Mouse (Mus musculus) hindbrain, embryonic 16.5 days (tissue): ENCODE data around the gene Arhgap22. TPM values are rescaled to one million over a fixed set of nuclear protein-coding genes. Genes with fewer than 3 reads are reported as not detected.

ENCODE experiments used
- ATAC-seq: fragments of 200-750 bp; cut with Nextera tagmentation; 2 replicates; pipeline ENCODE4 v1.8.0; 2017; ENCODE audit warnings: moderate TSS enrichment, moderate library complexity
- H3K27ac ChIP-seq: fragments of 300-500 bp; sonication (generic); 2 replicates; pipeline ENCODE4 v1.5.1; 2014; ENCODE audit warnings: low read depth, mild to moderate bottlenecking, control low read depth, low read length, moderate library complexity
- H3K27me3 ChIP-seq: fragments of 300-500 bp; sonication (generic); replicated peaks from 2 replicates; pipeline ENCODE4 v1.6.1; 2014; ENCODE audit warnings: low read length; ENCODE audit not compliant: control insufficient read depth, insufficient read depth
- H3K36me3 ChIP-seq: fragments of 300-500 bp; sonication (generic); 2 replicates; pipeline ENCODE4 v1.6.1; 2014; ENCODE audit warnings: mild to moderate bottlenecking, low read length, moderate library complexity, mixed read lengths; ENCODE audit not compliant: control insufficient read depth, insufficient read depth
- H3K4me1 ChIP-seq: fragments of 300-500 bp; sonication (generic); 2 replicates; pipeline ENCODE4 v1.6.1; 2014; ENCODE audit warnings: low read depth, low read length; ENCODE audit not compliant: control insufficient read depth, insufficient read depth
- H3K4me2 ChIP-seq: fragments of 300-500 bp; sonication (generic); 2 replicates; pipeline ENCODE4 v1.6.1; 2014; ENCODE audit warnings: mild to moderate bottlenecking, low read length, control low read depth, moderate library complexity
- H3K4me3 ChIP-seq: fragments of 300-500 bp; sonication (generic); 2 replicates; pipeline ENCODE4 v1.5.1; 2014; ENCODE audit warnings: mild to moderate bottlenecking, low read length, control low read depth, moderate library complexity
- H3K9ac ChIP-seq: fragments of 300-500 bp; sonication (generic); 2 replicates; pipeline ENCODE4 v1.6.1; 2014; ENCODE audit warnings: low read depth, mild to moderate bottlenecking, control low read depth, low read length, moderate library complexity
- H3K9me3 ChIP-seq: fragments of 300-500 bp; sonication (generic); 2 replicates; pipeline ENCODE4 v1.6.1; 2014; ENCODE audit warnings: mild to moderate bottlenecking, low read length, moderate library complexity; ENCODE audit not compliant: control insufficient read depth
- WGBS: fragments of 180-500 bp; shearing (Covaris S2); extraction: QIAGEN DNeasy Blood & Tissue Kit; methylation state at CpG from one replicate; pipeline ENCODE4 v1.1.7; 2014; 5-methylcytosine and 5-hydroxymethylcytosine counted together
- polyA plus RNA-seq: library from polyadenylated mRNA; unstranded; fragments of >200 nt; fragmentation: Nextera tagmentation; extraction: Ambion mirVana; gene quantifications from 2 replicates; pipeline ENCODE4 v1.2.1, GENCODE M21; 2015

The Arhgap22 gene
- polyA plus RNA-seq, 1 experiment from 2014 or later: 4.4 TPM

GRCm38 (mm10) chr14:33313624-33314023 lies 99.8 kb downstream of the Arhgap22 start:
- no peaks in the 10 kb centered on the region; the same call in 1 of the 2 replicates for H3K4me1 ChIP-seq
- H3K4me3 ChIP-seq: no peak overlapping the region
- no peak overlapping the region for H3K9ac ChIP-seq
- no peaks in the 10 kb centered on the region for H3K9me3 ChIP-seq
- peak; percentile 67 for ATAC-seq
- H3K27me3 ChIP-seq: no peaks in the 10 kb centered on the region; the same call in 1 of the 2 replicates
- H3K36me3 ChIP-seq: no peaks in the 10 kb centered on the region
- 0% methylated on average over 4 of the region's 4 CpGs for WGBS
- H3K4me2 ChIP-seq: no peak overlapping the region
- H3K27ac ChIP-seq: no peak overlapping the region

GRCm38 (mm10) chr14:33314160-33314559 lies 100.3 kb downstream of the Arhgap22 start:
- no peak overlapping the region for H3K4me2 ChIP-seq
- H3K9me3 ChIP-seq: no peaks in the 10 kb centered on the region
- no peaks in the 10 kb centered on the region; the same call in 1 of the 2 replicates for H3K4me1 ChIP-seq
- no peak overlapping the region for H3K9ac ChIP-seq
- 63% methylated on average over 7 of the region's 7 CpGs for WGBS
- no peaks in the 10 kb centered on the region for H3K36me3 ChIP-seq
- H3K27ac ChIP-seq: no peak overlapping the region
- no peak overlapping the region for H3K4me3 ChIP-seq
- no peak for ATAC-seq
- H3K27me3 ChIP-seq: no peaks in the 10 kb centered on the region; the same call in 1 of the 2 replicates

GRCm38 (mm10) chr14:33315111-33315510 lies 101.3 kb downstream of the Arhgap22 start:
- Histone ChIP-seq H3K27ac (no peak overlapping the region), H3K36me3 (no peaks in the 10 kb centered on the region), H3K9ac (no peak overlapping the region), H3K27me3 (peaks cover 5% of the 10 kb centered on the region), H3K4me2 (no peak overlapping the region), H3K4me3 (no peak overlapping the region), H3K4me1 (peaks cover 4% of the 10 kb centered on the region), H3K9me3 (no peaks in the 10 kb centered on the region)
- 37% methylated on average over 5 of the region's 5 CpGs for WGBS
- no peak for ATAC-seq

- no peak overlapping the region for H3K27ac ChIP-seq
- 39% methylated on average over 4 of the region's 4 CpGs for WGBS
- H3K4me1 ChIP-seq: peaks cover 11% of the 10 kb centered on the region
- no peak for ATAC-seq
- no peak overlapping the region for H3K9ac ChIP-seq
- no peak overlapping the region for H3K4me2 ChIP-seq
- H3K9me3 ChIP-seq: no peaks in the 10 kb centered on the region
- H3K4me3 ChIP-seq: no peak overlapping the region
- H3K36me3 ChIP-seq: no peaks in the 10 kb centered on the region
- H3K27me3 ChIP-seq: peaks cover 7% of the 10 kb centered on the region
Measured at GRCm38 (mm10) chr14:33315771-33316170, 101.9 kb downstream of the Arhgap22 start.

- H3K4me1 ChIP-seq: peaks cover 13% of the 10 kb centered on the region
- WGBS: 43% methylated on average over 6 of the region's 6 CpGs
- ATAC-seq: no peak
- no peak overlapping the region for H3K4me3 ChIP-seq
- peaks cover 9% of the 10 kb centered on the region for H3K27me3 ChIP-seq
- H3K9ac ChIP-seq: no peak overlapping the region
- no peak overlapping the region for H3K4me2 ChIP-seq
- H3K27ac ChIP-seq: peak overlapping the region; percentile 57; the same call in 1 of the 2 replicates
- no peaks in the 10 kb centered on the region for H3K9me3 ChIP-seq
- H3K36me3 ChIP-seq: no peaks in the 10 kb centered on the region
Measured at GRCm38 (mm10) chr14:33317946-33318345, 104.1 kb downstream of the Arhgap22 start.

- Histone ChIP-seq H3K4me1 (peaks cover 13% of the 10 kb centered on the region), H3K4me3 (peak overlapping the region; percentile 67), H3K27me3 (peaks cover 9% of the 10 kb centered on the region; the same call in 1 of the 2 replicates), H3K9me3 (no peaks in the 10 kb centered on the region), H3K27ac (peak overlapping the region; percentile 29; the same call in 1 of the 2 replicates), H3K9ac (peak overlapping the region; percentile 68), H3K4me2 (peak overlapping the region; percentile 99), H3K36me3 (no peaks in the 10 kb centered on the region)
- under 1% methylated on average over 95 of the region's 106 CpGs for WGBS
- peak; percentile 62 for ATAC-seq
Measured at GRCm38 (mm10) chr14:33319541-33320521, 106.0 kb downstream of the Arhgap22 start.

- WGBS: 5% methylated on average over 7 of the region's 7 CpGs
- Histone ChIP-seq H3K4me1 (peaks cover 13% of the 10 kb centered on the region), H3K4me3 (no peak overlapping the region; the same call in 1 of the 2 replicates), H3K9ac (no peak overlapping the region), H3K9me3 (no peaks in the 10 kb centered on the region), H3K36me3 (no peaks in the 10 kb centered on the region), H3K27me3 (peaks cover 9% of the 10 kb centered on the region; the same call in 1 of the 2 replicates), H3K4me2 (peak overlapping the region; percentile 99), H3K27ac (no peak overlapping the region)
- ATAC-seq: no peak
Measured at GRCm38 (mm10) chr14:33320856-33321255, 107.0 kb downstream of the Arhgap22 start.

- no peak overlapping the region for H3K27ac ChIP-seq
- peaks cover 13% of the 10 kb centered on the region for H3K4me1 ChIP-seq
- no peaks in the 10 kb centered on the region for H3K9me3 ChIP-seq
- no peaks in the 10 kb centered on the region for H3K36me3 ChIP-seq
- no peak overlapping the region for H3K4me2 ChIP-seq
- ATAC-seq: no peak
- 26% methylated on average over 7 of the region's 7 CpGs for WGBS
- H3K4me3 ChIP-seq: no peak overlapping the region
- no peak overlapping the region for H3K9ac ChIP-seq
- peaks cover 9% of the 10 kb centered on the region; the same call in 1 of the 2 replicates for H3K27me3 ChIP-seq
Measured at GRCm38 (mm10) chr14:33322661-33323088, 108.8 kb downstream of the Arhgap22 start.

- Histone ChIP-seq H3K4me3 (no peak overlapping the region), H3K27me3 (peaks cover 7% of the 10 kb centered on the region; the same call in 1 of the 2 replicates), H3K36me3 (no peaks in the 10 kb centered on the region), H3K27ac (no peak overlapping the region), H3K9me3 (no peaks in the 10 kb centered on the region), H3K9ac (no peak overlapping the region), H3K4me1 (peaks cover 13% of the 10 kb centered on the region), H3K4me2 (no peak overlapping the region)
- ATAC-seq: no peak
- WGBS: 71% methylated on average over 6 of the region's 6 CpGs
Measured at GRCm38 (mm10) chr14:33324556-33324955, 110.7 kb downstream of the Arhgap22 start.
